Mouse (Mus musculus): Measurements from ENCODE around the gene Dlx4.

Dlx4 gene

DNA sequence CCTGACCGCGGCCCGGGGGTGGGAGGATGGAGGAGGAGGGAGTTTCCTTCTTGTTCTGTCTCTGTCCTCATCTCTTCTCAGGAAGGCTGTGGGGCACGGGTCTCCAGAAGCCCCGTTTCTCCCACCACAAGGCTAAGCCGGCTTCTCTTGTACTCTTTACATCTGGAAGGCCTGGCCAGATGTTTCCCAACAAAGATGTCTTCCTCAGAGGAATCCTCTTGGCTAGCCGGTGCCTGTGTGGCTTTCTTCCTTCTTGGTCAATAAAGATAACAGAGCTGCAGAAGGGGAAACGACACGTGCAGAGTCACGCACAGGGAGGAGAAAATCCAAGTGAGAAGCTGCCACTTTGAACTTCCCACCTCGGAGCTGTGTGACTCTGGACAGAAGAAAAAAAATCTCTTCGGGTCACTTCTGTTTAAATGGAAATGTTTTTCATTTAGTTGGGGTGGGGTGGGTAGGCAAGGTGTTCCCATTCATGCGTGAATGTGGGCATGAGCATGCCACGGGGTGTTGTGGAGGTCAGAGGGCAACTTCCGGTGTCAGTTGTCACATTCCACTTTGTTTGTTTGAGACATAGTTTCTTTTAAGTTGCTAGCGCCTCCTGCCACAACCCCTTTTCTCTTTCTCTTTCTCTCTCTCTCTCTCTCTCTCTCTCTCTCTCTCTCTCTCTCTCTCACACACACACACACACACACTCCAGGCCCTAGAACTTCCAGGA, 44.8 kb downstream of the Dlx4 start:
- DNase-seq = no peak

DNA sequence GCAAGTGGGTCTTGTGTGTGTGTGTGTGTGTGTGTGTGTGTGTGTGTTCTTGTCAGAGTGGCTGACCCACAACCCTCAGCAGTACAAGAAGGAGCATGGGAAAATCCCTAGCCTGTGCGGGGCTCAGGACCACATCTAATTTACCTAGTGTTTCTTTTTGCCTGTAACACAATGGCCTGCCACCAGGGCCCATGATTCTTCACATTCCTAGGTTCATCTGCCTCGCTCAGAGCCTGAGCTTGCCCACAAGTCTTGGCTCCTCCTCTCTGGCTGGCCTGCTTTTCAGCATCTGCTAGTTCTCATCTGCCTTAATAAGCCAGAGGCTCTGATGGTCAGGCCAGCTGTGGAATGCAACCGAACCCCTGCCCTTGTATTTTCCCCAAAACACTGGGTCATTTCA, 45.7 kb downstream of the Dlx4 start:
- no peak for DNase-seq

DNA sequence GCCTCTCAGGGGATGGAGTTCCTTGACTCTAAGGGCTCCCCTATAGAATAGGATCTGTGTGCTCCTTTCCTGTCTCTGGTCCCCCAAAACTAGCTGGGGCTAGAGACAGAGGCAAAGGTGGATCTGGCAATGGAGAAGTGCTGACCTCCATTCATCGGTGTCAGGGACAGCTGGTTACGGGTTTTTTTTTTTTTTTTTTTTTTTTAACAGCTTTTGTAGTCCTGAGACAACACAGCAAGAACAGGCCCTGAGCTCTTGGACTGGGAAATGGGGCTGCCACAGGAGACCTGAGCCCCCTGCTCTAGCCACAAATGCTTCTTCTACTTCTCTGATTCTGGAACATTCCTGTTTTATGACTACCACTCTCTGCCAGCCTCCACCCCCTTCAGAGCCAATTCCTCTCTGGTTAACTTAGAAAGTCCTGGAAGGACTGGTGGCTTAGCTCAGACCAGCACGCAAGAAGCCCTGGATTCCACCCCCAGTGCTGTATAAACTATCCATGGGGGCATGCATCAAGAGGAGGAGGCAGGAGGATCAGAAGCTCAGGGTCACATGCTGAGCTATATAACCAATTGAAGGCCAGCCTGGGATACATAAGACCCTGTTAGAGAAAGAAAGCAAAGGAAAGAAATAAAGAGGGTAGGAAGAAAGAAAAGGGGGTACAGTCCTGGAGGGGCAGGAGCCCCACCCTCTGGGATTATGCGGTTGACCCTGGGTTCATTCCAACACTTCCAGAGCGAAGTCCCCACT, 47.5 kb downstream of the Dlx4 start:
- DNase-seq = no peak

DNA sequence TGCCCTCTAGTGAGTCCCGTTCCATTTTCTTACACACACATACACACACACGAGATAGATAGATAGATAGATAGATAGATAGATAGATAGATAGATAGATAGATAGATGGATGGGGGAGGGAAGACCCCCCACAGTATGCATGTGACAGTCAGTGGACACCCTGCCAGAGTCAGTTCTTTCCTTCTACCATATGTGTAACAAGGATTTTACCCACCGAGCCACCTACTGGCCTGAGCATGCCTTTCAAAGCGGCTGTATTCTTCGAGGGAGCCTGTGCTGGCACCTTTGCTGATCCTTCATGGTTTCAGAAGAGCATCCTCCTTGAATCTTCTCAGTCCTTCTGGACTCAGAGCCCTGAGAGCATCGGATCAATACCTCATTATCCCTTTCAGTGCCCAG, 48.2 kb downstream of the Dlx4 start:
- DNase-seq = no peak

DNA sequence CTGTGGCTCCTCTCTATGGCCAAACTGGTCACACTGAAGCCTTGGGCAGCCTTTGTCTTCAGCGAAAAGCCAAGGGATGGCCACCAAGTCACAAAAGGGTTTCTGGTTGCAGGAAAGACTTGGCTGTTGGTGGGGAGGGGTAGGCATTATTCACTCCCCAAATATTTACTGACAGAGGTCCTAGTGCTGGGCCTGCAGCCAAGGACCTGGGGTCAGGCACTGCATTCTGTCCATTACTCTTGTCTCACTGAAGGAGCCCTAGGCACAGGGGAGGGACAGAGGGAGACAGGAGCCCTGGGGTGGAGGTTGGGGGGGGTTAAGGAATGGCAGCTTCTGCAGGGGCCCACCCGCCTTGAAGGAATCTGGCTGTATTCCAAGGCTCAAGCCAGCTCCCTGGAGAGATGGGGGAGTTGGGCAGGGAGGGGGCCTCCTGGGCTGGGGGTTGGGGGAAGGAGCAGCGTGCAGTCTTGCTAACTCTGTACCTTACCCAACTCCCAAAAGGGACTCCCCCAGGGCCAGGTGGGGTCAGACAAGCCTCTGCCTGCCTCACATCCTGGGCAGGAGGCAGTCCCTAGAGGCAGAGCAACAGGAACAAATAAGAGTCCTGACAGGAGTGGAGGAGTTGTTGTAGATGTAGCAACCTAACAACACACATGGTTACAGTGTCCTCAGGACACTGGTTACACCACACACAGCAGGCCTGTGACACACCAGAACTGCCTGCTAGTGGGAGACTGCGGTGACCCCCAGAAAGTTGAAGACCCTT, 49.3 kb downstream of the Dlx4 start:
- no peak for DNase-seq

DNA sequence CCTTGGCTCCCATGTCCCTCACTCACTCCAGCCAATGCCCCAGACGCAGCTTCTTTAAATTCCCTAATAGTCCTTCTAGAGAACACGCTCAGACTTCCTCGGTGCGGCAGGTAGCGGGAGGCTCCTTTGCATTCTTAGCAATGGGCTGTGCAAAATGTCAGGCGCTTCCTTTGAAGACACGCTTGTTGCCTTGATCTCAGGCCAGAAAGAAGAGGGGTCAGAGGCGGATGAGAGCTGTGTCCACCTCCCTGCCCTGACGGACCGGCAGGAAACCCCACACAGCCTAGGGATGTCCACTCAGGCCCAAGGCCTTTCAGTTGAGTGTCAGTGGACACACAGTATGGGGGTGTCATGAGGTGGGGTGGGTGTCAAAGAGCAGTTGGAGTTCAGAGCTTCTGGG, 50.5 kb downstream of the Dlx4 start:
- DNase-seq = no peak

DNA sequence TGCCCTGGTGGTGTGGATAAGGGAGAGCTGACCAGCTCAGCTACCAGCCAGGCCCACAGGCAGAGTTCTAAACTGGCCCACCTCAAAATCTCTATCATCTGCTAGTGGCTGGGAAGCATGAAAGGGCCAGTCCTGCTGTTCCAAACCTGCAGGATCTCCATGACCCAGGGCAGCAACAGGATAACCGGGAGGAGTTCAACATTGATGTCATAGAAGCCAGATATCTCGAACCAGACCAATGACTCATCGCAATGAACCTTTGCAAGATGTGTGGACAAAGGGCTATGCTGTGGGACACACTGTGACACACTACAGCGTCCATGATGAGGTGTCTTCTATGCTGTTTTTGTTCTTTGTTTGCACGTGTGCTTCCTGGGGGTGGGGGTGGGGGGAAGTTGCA, 53.0 kb downstream of the Dlx4 start:
- no peak for DNase-seq
